27 mouse cellular contexts compared by ENCODE assay signal in genomic region chr13:23940291-23940690, GRCm38 (mm10). TPM values are rescaled to one million over a fixed set of nuclear protein-coding genes. Genes with fewer than 3 reads are reported as not detected.
DNase-seq lines count a peak whose midpoint lies in the region; ATAC-seq and TF ChIP-seq lines count a peak whose summit lies in the region.
"Had no signal": no experiment of that assay in that cellular context is flagged by ENCODE, and none has a peak within 500 bp of the region (broad histone marks: within the 10 kb centered on the region; RNA-seq: fewer than 3 reads in every experiment).

No protein-coding gene starts in this region.

- no peak overlapping the region for H3K4me3 ChIP-seq in lung, embryonic 16.5 days (ENCODE audit: low read length)
- no peak overlapping the region for H3K4me3 ChIP-seq in stomach, postnatal 0 days (ENCODE audit: low read depth, low read length)
- H3K4me3 ChIP-seq in forebrain, postnatal 0 days (ENCODE audit: low read depth, low read length): no peak overlapping the region
- H3K4me3 ChIP-seq: forebrain, embryonic 12.5 days; left cerebral cortex, adult 2 months; limb, embryonic 10.5 days; liver, embryonic 12.5 days; midbrain, embryonic 10.5 days had no signal

- no peaks in the 10 kb centered on the region for H3K9me3 ChIP-seq in lung, embryonic 16.5 days (ENCODE audit: control insufficient read depth, low read length)
- H3K9me3 ChIP-seq in stomach, postnatal 0 days (ENCODE audit: control insufficient read depth, low read length): no peaks in the 10 kb centered on the region
- H3K9me3 ChIP-seq in forebrain, postnatal 0 days (ENCODE audit: low read length): no peaks in the 10 kb centered on the region
- H3K9me3 ChIP-seq: forebrain, embryonic 12.5 days; G1E; limb, embryonic 10.5 days; liver, embryonic 12.5 days; midbrain, embryonic 10.5 days had no signal

- peak; percentile 41 to 47 for DNase-seq in heart, adult 18-20 months
- DNase-seq in heart, postnatal 25 days (ENCODE audit: low spot score): no peak
- peak; percentile 40 for DNase-seq in kidney, adult 9 months
- no peak for DNase-seq in kidney, postnatal 4 days
- no peak for DNase-seq in lung, postnatal 4 days
- DNase-seq in stomach, postnatal 0 days (ENCODE audit: low spot score): no peak
- DNase-seq in forebrain, postnatal 0 days: no peak
- DNase-seq: adrenal gland, postnatal 36 days; cerebellum, adult 11-12 months; cerebellum, postnatal 14 days; gastrocnemius, postnatal 14 days; layer of hippocampus, adult 9-11 months; right cerebral cortex, postnatal 4 days had no signal

- TF ChIP-seq EP300 in stomach, postnatal 0 days (optimal IDR thresholded peaks at IDR 0.05): no peak

- 47% methylated on average over 6 of the region's 6 CpGs for WGBS in lung, embryonic 16.5 days
- WGBS in stomach, postnatal 0 days: 43% methylated on average over 6 of the region's 6 CpGs
- 40% methylated on average over 6 of the region's 6 CpGs for whole genome bisulfite sequencing in forebrain, postnatal 0 days

- ATAC-seq in lung, embryonic 16.5 days (ENCODE audit: low read depth): peak; percentile 84
- ATAC-seq in stomach, postnatal 0 days (ENCODE audit: low FRiP score, low TSS enrichment): no peak
- no peak for ATAC-seq in forebrain, postnatal 0 days
- ATAC-seq: hindbrain, embryonic 16.5 days; intestine, postnatal 0 days; liver, embryonic 12.5 days had no signal

- H3K9ac ChIP-seq in lung, embryonic 16.5 days (ENCODE audit: low read length): no peak overlapping the region
- no peak overlapping the region for H3K9ac ChIP-seq in stomach, postnatal 0 days (ENCODE audit: low read length)
- no peak overlapping the region for H3K9ac ChIP-seq in forebrain, postnatal 0 days
- H3K9ac ChIP-seq: forebrain, embryonic 12.5 days; liver, embryonic 12.5 days had no signal

- intact Hi-C loops in heart, postnatal 25 days (cut with DNase I): no loop called here

- no peak overlapping the region for H3K4me2 ChIP-seq in lung, embryonic 16.5 days (ENCODE audit: low read depth, low read length)
- H3K4me2 ChIP-seq in stomach, postnatal 0 days (replicated peaks; ENCODE audit: low read depth): no peak overlapping the region
- H3K4me2 ChIP-seq in forebrain, postnatal 0 days (ENCODE audit: low read depth): no peak overlapping the region
- H3K4me2 ChIP-seq: forebrain, embryonic 12.5 days; heart, embryonic 11.5 days; liver, embryonic 12.5 days had no signal

- no peaks in the 10 kb centered on the region for H3K36me3 ChIP-seq in lung, embryonic 16.5 days (ENCODE audit: control insufficient read depth, insufficient read depth, low read length)
- no peaks in the 10 kb centered on the region for H3K36me3 ChIP-seq in stomach, postnatal 0 days (ENCODE audit: control insufficient read depth, insufficient read depth, low read length)
- H3K36me3 ChIP-seq in forebrain, postnatal 0 days (ENCODE audit: insufficient read depth): no peaks in the 10 kb centered on the region
- H3K36me3 ChIP-seq: forebrain, embryonic 12.5 days; G1E; limb, embryonic 10.5 days; liver, embryonic 12.5 days; midbrain, embryonic 10.5 days had no signal

- H3K27me3 ChIP-seq in lung, embryonic 16.5 days (ENCODE audit: control insufficient read depth, insufficient read depth, low read depth, low read length): no peaks in the 10 kb centered on the region
- H3K27me3 ChIP-seq in stomach, postnatal 0 days (ENCODE audit: control insufficient read depth, insufficient read depth, low read length): no peaks in the 10 kb centered on the region
- H3K27me3 ChIP-seq in forebrain, postnatal 0 days (ENCODE audit: insufficient read depth, low read length): no peaks in the 10 kb centered on the region
- H3K27me3 ChIP-seq: forebrain, embryonic 12.5 days had no signal

- no peak for TF ChIP-seq CTCF in stomach, postnatal 0 days (IDR thresholded peaks at IDR 0.05; ENCODE audit: low read depth)
- no peak for TF ChIP-seq CTCF in forebrain, postnatal 0 days (IDR thresholded peaks at IDR 0.05; ENCODE audit: low read depth)

- peak overlapping the region; percentile 31; the same call in 1 of the 2 replicates for H3K27ac ChIP-seq in lung, embryonic 16.5 days (ENCODE audit: low read length)
- H3K27ac ChIP-seq in stomach, postnatal 0 days (replicated peaks): 0 out of 2 replicates have a peak overlapping the region, but pooled peaks have one; percentile 35
- no peak overlapping the region for H3K27ac ChIP-seq in forebrain, postnatal 0 days (ENCODE audit: low read depth, low read length)
- H3K27ac ChIP-seq: forebrain, embryonic 12.5 days; left cerebral cortex, adult 2 months; limb, embryonic 10.5 days; liver, embryonic 12.5 days; macrophage; midbrain, embryonic 10.5 days had no signal

- H3K4me1 ChIP-seq in lung, embryonic 16.5 days (replicated peaks; ENCODE audit: control insufficient read depth, insufficient read depth, low read length): no peaks in the 10 kb centered on the region
- H3K4me1 ChIP-seq in stomach, postnatal 0 days (replicated peaks; ENCODE audit: control insufficient read depth, insufficient read depth): no peaks in the 10 kb centered on the region
- no peaks in the 10 kb centered on the region for H3K4me1 ChIP-seq in forebrain, postnatal 0 days (ENCODE audit: insufficient read depth)
- H3K4me1 ChIP-seq: forebrain, embryonic 12.5 days; liver, embryonic 12.5 days; midbrain, embryonic 10.5 days had no signal

RNA-seq across cellular contexts. Expression of gene Hist1h2aa, which starts 6.0 kb away (rescaled TPM):
- total RNA-seq in heart, adult 18-20 months (2021): not detected
- total RNA-seq in heart, postnatal 25 days (2021): not detected
- not detected in 2 replicates for polyA plus RNA-seq in lung, embryonic 16.5 days (2015; fragmentation: Nextera tagmentation; extraction: Ambion mirVana)
- polyA plus RNA-seq in stomach, postnatal 0 days (2015; fragmentation: Nextera tagmentation; extraction: Ambion mirVana): not detected in 2 replicates
- total RNA-seq in forebrain, postnatal 0 days (2014; rRNA removed): not detected in 2 replicates
- polyA plus RNA-seq in forebrain, postnatal 0 days (2015; fragmentation: Nextera tagmentation; extraction: Ambion mirVana): not detected in 2 replicates
- total RNA-seq: adrenal gland, postnatal 36 days; G1E; gastrocnemius, postnatal 14 days; hematopoietic stem cell, adult 5-6 weeks; left cerebral cortex, adult 2 months; midbrain, postnatal 0 days had no signal
- polyA plus RNA-seq: forebrain, embryonic 12.5 days; frontal cortex, adult 2 months; G1E; heart, embryonic 11.5 days; hindbrain, embryonic 16.5 days; intestine, postnatal 0 days; limb, embryonic 10.5 days; liver, embryonic 12.5 days; macrophage; midbrain, embryonic 10.5 days; midbrain, postnatal 0 days had no signal

RNA-seq across cellular contexts. Expression of gene Hist1h2ba, which starts 6.3 kb away (rescaled TPM):
- total RNA-seq in heart, adult 18-20 months (2021): not detected
- not detected for total RNA-seq in heart, postnatal 25 days (2021)
- polyA plus RNA-seq in lung, embryonic 16.5 days (2015; fragmentation: Nextera tagmentation; extraction: Ambion mirVana): not detected in 2 replicates
- not detected in 2 replicates for polyA plus RNA-seq in stomach, postnatal 0 days (2015; fragmentation: Nextera tagmentation; extraction: Ambion mirVana)
- not detected in 2 replicates for total RNA-seq in forebrain, postnatal 0 days (2014; rRNA removed)
- not detected in 2 replicates for polyA plus RNA-seq in forebrain, postnatal 0 days (2015; fragmentation: Nextera tagmentation; extraction: Ambion mirVana)
- total RNA-seq: adrenal gland, postnatal 36 days; G1E; gastrocnemius, postnatal 14 days; hematopoietic stem cell, adult 5-6 weeks; left cerebral cortex, adult 2 months; midbrain, postnatal 0 days had no signal
- polyA plus RNA-seq: forebrain, embryonic 12.5 days; frontal cortex, adult 2 months; G1E; heart, embryonic 11.5 days; hindbrain, embryonic 16.5 days; intestine, postnatal 0 days; limb, embryonic 10.5 days; liver, embryonic 12.5 days; macrophage; midbrain, embryonic 10.5 days; midbrain, postnatal 0 days had no signal

RNA-seq across cellular contexts. Expression of gene Slc17a4, which starts 25.5 kb away (rescaled TPM):
- total RNA-seq in heart, adult 18-20 months (2021): not detected
- total RNA-seq in heart, postnatal 25 days (2021): not detected
- polyA plus RNA-seq in lung, embryonic 16.5 days (2015; fragmentation: Nextera tagmentation; extraction: Ambion mirVana): not detected in 2 replicates
- polyA plus RNA-seq in stomach, postnatal 0 days (2015; fragmentation: Nextera tagmentation; extraction: Ambion mirVana): 0.07 and 0.21 TPM in 2 replicates
- not detected in 2 replicates for total RNA-seq in forebrain, postnatal 0 days (2014; rRNA removed)
- not detected in 2 replicates for polyA plus RNA-seq in forebrain, postnatal 0 days (2015; fragmentation: Nextera tagmentation; extraction: Ambion mirVana)
- total RNA-seq: gastrocnemius, postnatal 14 days; hematopoietic stem cell, adult 5-6 weeks; left cerebral cortex, adult 2 months; midbrain, postnatal 0 days had no signal
- polyA plus RNA-seq: forebrain, embryonic 12.5 days; frontal cortex, adult 2 months; G1E; heart, embryonic 11.5 days; hindbrain, embryonic 16.5 days; limb, embryonic 10.5 days; liver, embryonic 12.5 days; macrophage; midbrain, embryonic 10.5 days; midbrain, postnatal 0 days had no signal

RNA-seq across cellular contexts. Expression of gene Scgn, which starts 50.7 kb away (rescaled TPM):
- total RNA-seq in heart, adult 18-20 months (2021): not detected
- not detected for total RNA-seq in heart, postnatal 25 days (2021)
- polyA plus RNA-seq in lung, embryonic 16.5 days (2015; fragmentation: Nextera tagmentation; extraction: Ambion mirVana): not detected in 2 replicates
- 10.9 and 11.3 TPM in 2 replicates for polyA plus RNA-seq in stomach, postnatal 0 days (2015; fragmentation: Nextera tagmentation; extraction: Ambion mirVana)
- 1.4 and 3.7 TPM in 2 replicates for total RNA-seq in forebrain, postnatal 0 days (2014; rRNA removed)
- polyA plus RNA-seq in forebrain, postnatal 0 days (2015; fragmentation: Nextera tagmentation; extraction: Ambion mirVana): 2.7 and 3.8 TPM in 2 replicates
- total RNA-seq: G1E; gastrocnemius, postnatal 14 days; hematopoietic stem cell, adult 5-6 weeks had no signal
- polyA plus RNA-seq: G1E; heart, embryonic 11.5 days; limb, embryonic 10.5 days; liver, embryonic 12.5 days; macrophage had no signal

Comparison
In these comparisons a context has a peak if more than half of its experiments do, and no peak if none do; other contexts are left out.
1. DNase-seq: peak in heart, adult 18-20 months (2 of 2) and kidney, adult 9 months (single experiment); none in heart, postnatal 25 days (single experiment), kidney, postnatal 4 days (0 of 2), lung, postnatal 4 days (0 of 2), stomach, postnatal 0 days (single experiment) and forebrain, postnatal 0 days (single experiment).